Mouse (Mus musculus) cortical plate, adult 2 months (tissue): ENCODE measurements at regions not wholly inside any gene's neighbourhood (a gene's known extent, or its start where the extent isn't known, plus 50 kb on each side); places are given as distances from the start of the nearest gene placed in this dataset.

Experiments
- CTCF ChIP-seq: fragments of 200-500 bp; IDR thresholded peaks from 2 replicates; pipeline ENCODE4 v1.5.1; 2011; ENCODE audit warnings: mild to moderate bottlenecking, control low read depth, low read length; ENCODE audit not compliant: insufficient read depth; ENCODE audit errors: extremely low read depth
- POLR2A ChIP-seq: fragments of 200-500 bp; IDR thresholded peaks from 2 replicates; pipeline ENCODE4 v1.6.1; 2011; ENCODE audit warnings: mild to moderate bottlenecking, low read length, control low read depth; ENCODE audit not compliant: insufficient read depth; ENCODE audit errors: extremely low read depth

GRCm38 (mm10) chr16:86209319-86209718 lies 307.7 kb upstream of the Adamts5 start:
- TF ChIP-seq CTCF = no peak
- no peak for TF ChIP-seq POLR2A
